8 mouse cellular contexts compared by ENCODE assay signal in genomic region chr13:109902460-109902854, GRCm38 (mm10).
DNase-seq lines count a peak whose midpoint lies in the region; ATAC-seq and TF ChIP-seq lines count a peak whose summit lies in the region.
"Not testable (repeated sequence)": the region's sequence is repeated elsewhere in the genome, so short reads cannot be mapped to it uniquely, and the experiment has no call there.

No protein-coding gene starts in this region.

- peak; percentile 79 for DNase-seq in forebrain, embryonic 11.5 days (ENCODE audit: low spot score)
- DNase-seq in heart, postnatal 10 days: peak; percentile 69 to 75
- peak; percentile 46 for DNase-seq in layer of hippocampus, adult 11-12 months (ENCODE audit: low spot score)
- peak; percentile 65 for DNase-seq in liver, postnatal 0 days
- peak; percentile 70 for DNase-seq in neural tube, embryonic 11.5 days (ENCODE audit: low spot score)

- not testable (repeated sequence) for TF ChIP-seq EP300 in liver, postnatal 0 days (IDR thresholded peaks at IDR 0.05; ENCODE audit: low read depth)

- H3K27ac ChIP-seq in forebrain, embryonic 11.5 days (ENCODE audit: low read depth, low read length): not testable (repeated sequence)
- H3K27ac ChIP-seq in liver, postnatal 0 days (ENCODE audit: low read depth): peak overlapping the region; percentile 85
- H3K27ac ChIP-seq in neural tube, embryonic 11.5 days (ENCODE audit: low read depth, low read length): peak overlapping the region; percentile 56; the same call in 1 of the 2 replicates
- H3K27ac ChIP-seq in stomach, embryonic 15.5 days: peak overlapping the region; percentile 49; the same call in 1 of the 2 replicates

- WGBS in forebrain, embryonic 11.5 days: under 1% methylated on average over 20 of the region's 28 CpGs
- WGBS in liver, postnatal 0 days (ENCODE audit: insufficient replicate concordance): 2% methylated on average over 28 of the region's 28 CpGs
- 0% methylated on average over 28 of the region's 28 CpGs for WGBS in neural tube, embryonic 11.5 days
- WGBS in stomach, embryonic 15.5 days: under 1% methylated on average over 28 of the region's 28 CpGs

- H3K4me2 ChIP-seq in forebrain, embryonic 11.5 days (ENCODE audit: low read depth, low read length, severe bottlenecking): peak overlapping the region; percentile 92
- peak overlapping the region; percentile 89 for H3K4me2 ChIP-seq in liver, postnatal 0 days (ENCODE audit: low read depth, low read length)
- H3K4me2 ChIP-seq in neural tube, embryonic 11.5 days (ENCODE audit: low read depth): peak overlapping the region; percentile 75
- peak overlapping the region; percentile 94 for H3K4me2 ChIP-seq in stomach, embryonic 15.5 days

- peak overlapping the region; percentile 91 for H3K4me3 ChIP-seq in E14TG2a.4 (replicated peaks; ENCODE audit: low read length)
- H3K4me3 ChIP-seq in forebrain, embryonic 11.5 days (ENCODE audit: low read depth, low read length): peak overlapping the region; percentile 49
- H3K4me3 ChIP-seq in liver, postnatal 0 days (ENCODE audit: low read depth, low read length): peak overlapping the region; percentile 76
- H3K4me3 ChIP-seq in neural tube, embryonic 11.5 days (ENCODE audit: low read depth, low read length): peak overlapping the region; percentile 75
- peak overlapping the region; percentile 72 for H3K4me3 ChIP-seq in stomach, embryonic 15.5 days (replicated peaks)

- not testable (repeated sequence) for TF ChIP-seq CTCF in E14TG2a.4 (conservative IDR thresholded peaks at IDR 0.05; ENCODE audit: low read length); liver, postnatal 0 days (IDR thresholded peaks at IDR 0.05; ENCODE audit: low read depth)

- 0 out of 2 replicates have a peak, but pooled peaks have one; percentile 22 for ATAC-seq in cerebellum, adult (ENCODE audit: insufficient number of reproducible peaks, low FRiP score, low TSS enrichment)
- ATAC-seq in forebrain, embryonic 11.5 days (replicated peaks; ENCODE audit: low FRiP score): peak; percentile 82
- peak; percentile 45 for ATAC-seq in liver, postnatal 0 days
- peak; percentile 80 for ATAC-seq in neural tube, embryonic 11.5 days (ENCODE audit: insufficient read depth, low FRiP score, low TSS enrichment)
- ATAC-seq in stomach, embryonic 15.5 days (ENCODE audit: insufficient read depth, low FRiP score, low read depth): peak; percentile 64

- peaks cover 22% of the 10 kb centered on the region for H3K4me1 ChIP-seq in E14TG2a.4 (replicated peaks; ENCODE audit: low read depth, low read length)
- H3K4me1 ChIP-seq in forebrain, embryonic 11.5 days (replicated peaks; ENCODE audit: control insufficient read depth, insufficient read depth, low read length); neural tube, embryonic 11.5 days (ENCODE audit: control insufficient read depth, insufficient read depth, low read length): not testable (repeated sequence)
- peaks cover 20% of the 10 kb centered on the region for H3K4me1 ChIP-seq in liver, postnatal 0 days (ENCODE audit: insufficient read depth)
- peaks cover 14% of the 10 kb centered on the region; the same call in 1 of the 2 replicates for H3K4me1 ChIP-seq in stomach, embryonic 15.5 days

- intact Hi-C loops in heart, postnatal 10 days (cut with DNase I): loop anchor here (1.0 to 10.0 kb wide), 3 partner anchors 79 to 668 kb away; no protein-coding TSS in a partner anchor

- not testable (repeated sequence) for H3K9me3 ChIP-seq in E14TG2a.4 (ENCODE audit: low read length); forebrain, embryonic 11.5 days (ENCODE audit: control insufficient read depth, low read length); liver, postnatal 0 days (ENCODE audit: low read length); neural tube, embryonic 11.5 days (ENCODE audit: control insufficient read depth, low read length); stomach, embryonic 15.5 days

- H3K36me3 ChIP-seq in E14TG2a.4 (ENCODE audit: insufficient read depth, low read length); forebrain, embryonic 11.5 days (ENCODE audit: control insufficient read depth, insufficient read depth, low read length); liver, postnatal 0 days (replicated peaks; ENCODE audit: insufficient read depth, low read length); neural tube, embryonic 11.5 days (ENCODE audit: control insufficient read depth, insufficient read depth, low read length); stomach, embryonic 15.5 days: not testable (repeated sequence)

- H3K27me3 ChIP-seq in E14TG2a.4 (ENCODE audit: insufficient read depth, low read length): peaks cover 30% of the 10 kb centered on the region
- H3K27me3 ChIP-seq in forebrain, embryonic 11.5 days (ENCODE audit: control insufficient read depth, insufficient read depth, low read length); liver, postnatal 0 days (ENCODE audit: insufficient read depth, low read length); neural tube, embryonic 11.5 days (ENCODE audit: control insufficient read depth, insufficient read depth, low read length); stomach, embryonic 15.5 days (replicated peaks): not testable (repeated sequence)

- H3K9ac ChIP-seq in forebrain, embryonic 11.5 days (ENCODE audit: low read length): peak overlapping the region; percentile 52
- H3K9ac ChIP-seq in liver, postnatal 0 days (replicated peaks): peak overlapping the region; percentile 83
- H3K9ac ChIP-seq in neural tube, embryonic 11.5 days (ENCODE audit: low read length): peak overlapping the region; percentile 80
- peak overlapping the region; percentile 68; the same call in 1 of the 2 replicates for H3K9ac ChIP-seq in stomach, embryonic 15.5 days

Comparison
In these comparisons a context has a peak if more than half of its experiments do, and no peak if none do; other contexts are left out.
1. ATAC-seq: peak in every context shown above with its lines; median percentile 82 in forebrain, embryonic 11.5 days; 80 in neural tube, embryonic 11.5 days; 64 in stomach, embryonic 15.5 days; 45 in liver, postnatal 0 days; 22 in cerebellum, adult.